21 mouse cellular contexts compared by ENCODE assay signal in the genomic region with DNA sequence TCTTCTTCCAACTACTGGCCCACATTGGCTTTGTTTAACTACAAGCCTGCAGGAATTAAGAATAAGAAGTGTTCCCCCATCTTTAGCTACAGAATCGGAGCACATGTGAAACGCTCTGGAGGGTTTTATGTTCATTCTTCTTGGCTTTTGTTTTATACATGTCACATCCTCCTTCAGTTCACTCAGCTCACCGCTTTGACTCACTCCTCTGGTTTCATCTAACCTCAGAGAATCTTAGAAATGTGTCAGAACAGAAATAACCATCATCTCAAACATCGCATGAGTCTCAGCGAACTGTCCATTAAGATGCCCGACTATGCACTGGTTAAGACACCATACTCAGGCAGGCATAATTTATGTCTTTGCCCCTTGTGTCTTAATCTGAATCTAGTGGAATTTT.
"Had no signal": no experiment of that assay in that cellular context is flagged by ENCODE, and none has a peak within 500 bp of the region (broad histone marks: within the 10 kb centered on the region; RNA-seq: fewer than 3 reads in every experiment).

No protein-coding gene starts in this region.

- H3K9ac ChIP-seq: kidney, embryonic 15.5 days; limb, embryonic 13.5 days; liver, embryonic 12.5 days; liver, embryonic 15.5 days; lung, embryonic 15.5 days; midbrain, embryonic 13.5 days; stomach, embryonic 15.5 days had no signal

- H3K36me3 ChIP-seq: kidney, embryonic 15.5 days; limb, embryonic 10.5 days; limb, embryonic 13.5 days; liver, embryonic 12.5 days; liver, embryonic 15.5 days; lung, embryonic 15.5 days; midbrain, embryonic 10.5 days; midbrain, embryonic 13.5 days; stomach, embryonic 15.5 days had no signal

- H3K9me3 ChIP-seq: kidney, embryonic 15.5 days; limb, embryonic 10.5 days; limb, embryonic 13.5 days; liver, embryonic 12.5 days; liver, embryonic 15.5 days; lung, embryonic 15.5 days; midbrain, embryonic 10.5 days; midbrain, embryonic 13.5 days; stomach, embryonic 15.5 days had no signal

- H3K4me3 ChIP-seq: kidney, embryonic 15.5 days; layer of hippocampus, adult 2 months; limb, embryonic 10.5 days; limb, embryonic 13.5 days; liver, embryonic 12.5 days; liver, embryonic 15.5 days; lung, embryonic 15.5 days; megakaryocyte, embryonic 14.5 days; midbrain, embryonic 10.5 days; midbrain, embryonic 13.5 days; stomach, embryonic 15.5 days had no signal

- H3K27ac ChIP-seq: kidney, embryonic 15.5 days; layer of hippocampus, adult 2 months; limb, embryonic 10.5 days; limb, embryonic 13.5 days; liver, embryonic 12.5 days; liver, embryonic 15.5 days; lung, embryonic 15.5 days; midbrain, embryonic 10.5 days; midbrain, embryonic 13.5 days; stomach, embryonic 15.5 days had no signal

- H3K27me3 ChIP-seq: kidney, embryonic 15.5 days; limb, embryonic 13.5 days; liver, embryonic 12.5 days; liver, embryonic 15.5 days; lung, embryonic 15.5 days; megakaryocyte, embryonic 14.5 days; midbrain, embryonic 13.5 days; stomach, embryonic 15.5 days had no signal

- DNase-seq: kidney, adult 8-10 months; kidney, postnatal 10 days; layer of hippocampus, adult 9-11 months; liver; lung, adult 18-20 months; lung, postnatal 10 days; lung, postnatal 36 days; right cerebral cortex, postnatal 14 days; right cerebral cortex, postnatal 4 days; thymus, postnatal 36 days had no signal

- H3K4me1 ChIP-seq: kidney, embryonic 15.5 days; limb, embryonic 10.5 days; limb, embryonic 13.5 days; liver, embryonic 12.5 days; liver, embryonic 15.5 days; lung, embryonic 15.5 days; megakaryocyte, embryonic 14.5 days; midbrain, embryonic 10.5 days; midbrain, embryonic 13.5 days; stomach, embryonic 15.5 days had no signal

- H3K4me2 ChIP-seq: kidney, embryonic 15.5 days; limb, embryonic 13.5 days; liver, embryonic 12.5 days; liver, embryonic 15.5 days; lung, embryonic 15.5 days; midbrain, embryonic 13.5 days; stomach, embryonic 15.5 days had no signal
